Mouse (Mus musculus) frontal cortex, adult (tissue): ENCODE data around the gene Kyat1.
A peak's percentile ranks its signal among the peaks of the same experiment; 100 is the strongest.

Experiments used
- ATAC-seq: cut with Nextera tagmentation; 2 replicates; pipeline ENCODE4 v1.9.2; 2017; ENCODE audit warnings: mild to moderate bottlenecking, moderate library complexity, mixed read lengths; ENCODE audit not compliant: low TSS enrichment

The Kyat1 gene

DNA sequence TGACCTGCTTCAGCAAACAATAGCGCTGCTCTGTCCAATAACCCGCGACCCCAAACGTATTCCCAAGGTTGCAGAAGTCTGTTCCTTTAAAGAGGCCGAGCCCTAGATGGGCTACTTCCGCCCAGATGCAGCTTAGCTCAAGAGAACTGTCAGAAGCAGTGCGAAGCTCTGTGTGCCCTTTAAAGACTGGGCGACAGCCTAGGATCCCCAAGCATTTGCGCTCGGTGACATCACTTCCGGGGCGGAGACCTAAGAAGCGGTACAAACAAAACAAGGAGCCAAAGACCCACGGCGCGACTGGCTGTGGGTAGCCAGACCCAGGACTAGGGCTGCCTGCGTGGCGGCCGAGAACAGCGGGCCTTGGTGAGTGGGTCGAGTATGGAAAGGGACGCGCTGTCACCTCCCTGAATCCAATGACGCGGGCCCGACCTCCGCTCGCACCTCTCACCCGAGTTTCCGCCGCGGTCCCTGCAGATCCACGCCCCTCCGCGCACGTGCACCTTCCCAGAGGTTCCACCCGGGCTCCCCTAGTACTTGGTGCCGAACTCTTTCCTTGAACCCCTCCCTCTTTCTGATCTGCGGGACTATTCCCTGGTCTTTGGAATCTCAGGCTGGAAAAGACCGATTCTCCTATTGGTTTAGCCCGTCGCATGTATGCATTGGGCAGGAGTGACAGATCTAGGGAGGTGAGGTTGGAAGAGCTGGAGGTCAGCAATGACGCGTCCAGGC lies at the start of gene Kyat1:
Gene Kyat1 (minus strand): TSS at position 219 of the 729 bp plus-strand sequence.
- peak; percentile 99 for ATAC-seq

GRCm38 (mm10) chr2:30253809-30254208 lies 48.2 kb upstream of the Kyat1 start:
- ATAC-seq: no peak

DNA sequence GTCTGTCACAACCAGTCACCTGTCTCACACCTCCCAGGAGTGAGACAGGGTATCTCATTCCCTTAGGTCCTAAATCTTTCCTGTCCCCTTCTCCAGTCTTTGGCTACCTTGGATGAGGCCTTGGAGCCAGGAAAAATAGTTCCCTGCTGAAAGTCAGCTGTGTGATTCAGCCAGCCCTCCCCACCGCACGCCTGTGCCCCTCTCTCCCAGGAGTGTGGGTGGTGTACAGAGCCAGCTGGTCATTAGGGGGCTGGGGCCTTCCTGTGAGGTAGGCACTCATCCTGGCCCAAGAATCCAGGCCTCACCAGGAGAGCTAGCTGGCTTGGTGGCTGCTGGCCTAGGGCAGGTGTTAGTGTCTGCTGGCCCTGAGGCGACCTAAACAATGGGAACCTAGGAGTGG lies 46.9 kb upstream of the Kyat1 start:
- peak; percentile 50; the same call in 1 of the 2 replicates for ATAC-seq

- peak; percentile 22; the same call in 1 of the 2 replicates for ATAC-seq
These were observed 45.9 kb upstream of the Kyat1 start for GRCm38 (mm10) chr2:30251417-30252104.

- ATAC-seq: no peak
These were observed 44.8 kb upstream of the Kyat1 start for GRCm38 (mm10) chr2:30250166-30251128.

DNA sequence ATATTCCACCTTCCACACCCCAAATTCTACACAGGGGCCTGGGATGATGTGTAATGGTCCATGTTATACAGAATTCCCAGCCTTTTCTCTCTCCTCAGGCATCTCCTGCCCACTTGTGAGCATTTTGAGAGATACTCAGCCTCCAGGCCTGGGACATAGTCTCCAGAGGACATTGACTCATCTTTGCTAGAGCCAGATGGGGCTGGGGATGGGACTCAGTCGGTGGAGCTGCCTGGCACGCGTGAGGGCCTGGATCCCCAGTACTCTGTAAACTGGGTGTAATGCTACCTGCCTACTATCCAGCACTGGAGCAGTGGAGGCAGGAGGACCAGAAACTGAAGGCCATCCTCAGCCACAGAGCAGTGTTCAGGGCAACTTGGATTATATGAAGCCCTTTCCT lies 43.5 kb upstream of the Kyat1 start:
- peak; percentile 53; the same call in 1 of the 2 replicates for ATAC-seq

GRCm38 (mm10) chr2:30247681-30248080 lies 42.0 kb upstream of the Kyat1 start:
- no peak for ATAC-seq

GRCm38 (mm10) chr2:30247036-30247435 lies 41.4 kb upstream of the Kyat1 start:
- no peak for ATAC-seq

GRCm38 (mm10) chr2:30244595-30245178 lies 39.0 kb upstream of the Kyat1 start:
- ATAC-seq: no peak

DNA sequence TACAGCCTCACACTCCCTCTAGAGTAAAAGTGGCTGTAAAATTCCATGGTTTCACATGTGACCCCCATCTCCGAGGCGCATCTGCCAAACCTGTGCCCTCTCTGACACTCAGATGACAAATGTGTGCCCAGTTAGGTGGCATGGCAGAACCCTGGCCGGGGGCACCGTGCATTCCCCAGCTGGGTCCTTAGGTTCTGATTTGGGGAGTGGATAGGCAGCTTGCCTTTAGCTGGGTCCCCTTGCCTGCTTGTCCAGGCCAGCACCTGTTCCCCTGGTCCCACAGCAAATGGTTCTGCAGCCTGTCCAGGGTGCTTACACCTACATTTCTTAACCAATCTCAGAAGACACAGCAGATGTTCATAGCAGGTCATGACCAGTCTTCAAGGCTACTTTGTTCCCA lies 37.7 kb upstream of the Kyat1 start:
- no peak for ATAC-seq

DNA sequence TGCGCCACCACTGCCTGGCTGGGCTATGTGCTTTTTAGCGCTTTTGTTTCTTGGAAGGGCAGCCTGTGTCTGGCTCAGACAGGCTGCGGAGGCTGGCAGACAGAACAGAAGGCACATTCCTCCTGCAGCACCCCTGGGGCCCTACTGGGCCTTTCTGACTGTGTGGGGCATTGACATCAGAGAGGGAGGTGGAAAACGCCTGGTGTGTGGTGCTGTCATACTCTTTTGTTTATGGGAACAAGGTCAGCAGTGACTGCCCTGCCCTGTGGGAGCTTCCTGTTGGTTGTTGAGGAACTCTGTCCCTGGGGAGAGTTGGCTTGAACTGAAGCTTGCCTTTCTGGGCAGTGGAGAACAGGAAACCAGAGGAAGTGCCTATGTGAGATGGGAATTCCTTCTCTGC lies 36.9 kb upstream of the Kyat1 start:
- no peak for ATAC-seq

GRCm38 (mm10) chr2:30240267-30240666 lies 34.6 kb upstream of the Kyat1 start, which contains the start of gene Gm28035:
TSS of gene Gm28035 (plus strand) at chr2:30240567.
- no peak for ATAC-seq

DNA sequence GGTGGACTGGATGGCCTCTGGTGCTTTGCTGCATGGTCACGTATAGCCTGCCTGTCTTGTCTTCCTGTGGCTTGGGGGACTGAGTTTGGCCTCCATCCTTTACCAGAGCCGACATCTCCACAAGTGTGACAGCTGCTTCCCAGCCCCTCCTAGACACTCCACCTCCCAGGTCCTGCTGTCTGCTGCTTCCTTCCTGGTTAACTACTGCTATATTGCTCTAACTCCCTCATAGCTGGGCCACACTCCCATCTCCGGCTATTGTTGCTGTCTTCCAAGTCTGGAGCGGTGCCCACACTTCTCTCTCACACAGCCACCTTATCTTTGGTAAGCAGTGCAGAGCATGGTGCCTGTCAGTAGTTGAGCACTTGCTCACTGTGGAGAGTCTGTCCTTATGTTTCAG lies 34.1 kb upstream of the Kyat1 start:
- no peak for ATAC-seq

GRCm38 (mm10) chr2:30238906-30239465 lies 33.3 kb upstream of the Kyat1 start:
- ATAC-seq: no peak

DNA sequence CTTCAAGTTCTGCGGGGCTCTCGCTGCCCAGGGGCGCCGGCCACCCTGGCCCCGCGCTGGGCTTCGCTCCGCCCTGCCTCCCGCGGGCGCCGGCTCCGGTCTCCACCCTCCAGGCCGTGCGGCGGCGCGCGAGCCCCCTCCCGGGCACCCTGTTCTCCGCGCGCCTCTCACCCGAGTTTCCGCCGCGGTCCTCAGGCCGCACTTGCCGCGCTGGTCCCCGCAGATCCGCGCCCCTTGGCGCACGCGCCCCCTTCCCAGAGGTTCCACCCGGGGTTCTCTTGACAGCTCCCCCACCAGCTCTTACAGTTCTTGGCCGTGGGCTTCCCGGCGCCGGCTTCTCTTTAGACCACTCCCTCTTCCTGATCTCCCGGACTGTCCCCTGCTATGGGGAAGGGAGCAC lies 32.2 kb upstream of the Kyat1 start:
- peak; percentile 49 for ATAC-seq

DNA sequence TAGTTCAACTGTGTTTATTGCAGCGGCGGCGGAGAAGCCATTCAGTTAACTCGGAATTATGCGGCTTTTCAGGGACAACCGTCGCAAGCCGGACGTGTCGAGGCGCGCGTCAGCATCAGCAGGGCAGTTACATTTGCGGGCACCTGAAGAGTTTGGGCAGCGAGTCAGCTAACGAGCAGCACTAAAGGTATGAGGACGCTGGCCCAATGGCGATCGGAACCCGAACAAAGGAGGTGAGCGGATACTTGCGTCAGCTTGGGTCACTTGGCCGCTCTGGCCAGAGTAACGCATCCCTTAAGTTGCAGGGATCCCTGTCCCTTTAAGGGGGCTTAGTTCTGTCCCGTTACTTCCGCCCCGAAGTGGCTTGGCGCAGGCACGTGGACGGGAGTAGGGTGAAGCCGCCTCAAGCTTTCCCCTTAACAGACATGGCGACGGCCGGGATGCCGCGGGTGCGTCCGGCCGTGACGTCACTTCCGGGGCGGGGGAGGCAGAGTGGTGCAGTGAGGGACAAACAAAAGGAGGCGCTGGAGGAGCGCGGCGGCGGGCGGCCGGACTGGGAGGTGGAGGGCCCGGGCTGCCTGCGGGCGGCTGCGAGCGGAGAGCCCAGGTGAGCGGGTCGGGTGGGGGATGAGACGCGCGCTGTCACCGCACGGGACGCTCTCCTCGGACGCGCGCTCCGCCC lies 31.7 kb upstream of the Kyat1 start, which contains the start of gene Lrrc8a:
Gene Lrrc8a (plus strand): TSS at position 517 of the 682 bp plus-strand sequence.
- peak; percentile 94 for ATAC-seq

DNA sequence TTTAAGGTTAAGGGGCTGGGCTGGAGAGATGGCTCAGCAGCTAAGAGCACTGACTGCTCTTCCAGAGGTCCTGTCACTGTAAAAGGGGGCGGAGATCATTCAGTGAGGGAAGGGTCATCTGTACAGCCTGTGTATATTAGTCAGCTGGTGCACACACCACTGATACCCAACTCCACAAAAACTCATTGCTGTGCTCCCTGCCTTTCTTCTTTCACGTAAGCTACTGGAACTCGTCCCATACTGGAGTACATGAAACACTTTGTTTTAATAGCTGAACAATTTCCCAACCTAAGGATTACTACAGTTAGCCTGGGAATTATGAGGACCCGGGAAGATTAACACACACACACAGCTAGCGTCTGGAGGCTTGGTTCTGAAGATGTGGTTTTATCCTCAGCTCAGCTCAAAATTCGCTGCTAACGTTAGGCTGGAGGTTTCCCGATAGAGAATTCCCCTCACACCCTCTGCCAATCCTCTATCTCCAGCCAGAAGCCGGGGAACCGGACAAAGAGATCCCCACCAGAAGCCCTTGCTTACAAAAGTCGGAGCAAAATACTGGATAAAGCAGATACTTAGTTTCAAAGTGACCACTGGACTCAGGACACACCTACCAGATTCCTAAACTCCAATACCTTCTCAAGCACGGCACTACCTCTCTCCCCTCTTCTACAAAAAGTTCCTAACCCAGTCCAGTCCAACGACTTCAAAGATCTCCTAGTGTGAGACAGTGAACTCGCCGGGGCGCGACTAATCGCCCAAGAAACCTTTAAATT lies 31.0 kb upstream of the Kyat1 start:
- no peak for ATAC-seq

- ATAC-seq: no peak
These were observed 29.9 kb upstream of the Kyat1 start for GRCm38 (mm10) chr2:30235593-30235992.

GRCm38 (mm10) chr2:30216293-30216692 lies 10.6 kb upstream of the Kyat1 start:
- ATAC-seq: no peak

DNA sequence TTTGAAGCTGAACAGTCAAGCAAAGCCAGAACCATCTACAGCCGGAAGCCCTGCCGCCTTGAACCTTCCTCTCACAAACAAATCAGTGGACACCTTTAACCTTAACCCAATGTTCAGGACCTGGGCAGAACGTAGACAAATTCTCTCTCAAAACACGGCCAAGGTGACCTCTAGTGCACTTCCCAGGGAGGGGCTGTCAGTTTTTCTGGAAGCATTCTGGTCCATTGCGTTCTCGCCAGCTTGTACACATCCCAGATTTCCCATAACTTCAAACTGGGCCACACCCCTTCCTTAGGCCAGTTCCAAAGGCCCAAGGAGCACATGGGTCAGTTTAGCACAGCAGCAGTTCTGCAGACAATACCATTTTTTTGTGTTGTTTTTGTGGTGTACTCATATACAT lies 9.8 kb upstream of the Kyat1 start:
- no peak for ATAC-seq
